Mouse (Mus musculus): Measurements from ENCODE around the gene Mtmr3. TPM values are rescaled to one million over a fixed set of nuclear protein-coding genes. Genes with fewer than 3 reads are reported as not detected.
"Not testable (repeated sequence)": the region's sequence is repeated elsewhere in the genome, so short reads cannot be mapped to it uniquely, and the experiment has no call there.

Mtmr3 gene
- polyA plus RNA-seq, 1 experiment from 2014 or later = 27.5 TPM

- Histone ChIP-seq H3K9ac (replicated peaks; ENCODE audit: low read length) (no peak overlapping the region), H3K4me2 (ENCODE audit: low read depth, low read length) (no peak overlapping the region), H3K27ac (replicated peaks; ENCODE audit: low read depth, low read length) (no peak overlapping the region), H3K27me3 (ENCODE audit: control insufficient read depth, insufficient read depth, low read length) (no peaks in the 10 kb centered on the region), H3K36me3 (replicated peaks; ENCODE audit: control insufficient read depth, insufficient read depth, low read depth, low read length) (no peaks in the 10 kb centered on the region), H3K9me3 (replicated peaks; ENCODE audit: control insufficient read depth, low read length) (no peaks in the 10 kb centered on the region), H3K4me3 (ENCODE audit: low read depth, low read length) (no peak overlapping the region), H3K4me1 (ENCODE audit: control insufficient read depth, insufficient read depth, low read length) (no peaks in the 10 kb centered on the region)
- 83% methylated on average over 2 of the region's 2 CpGs for WGBS
- DNase-seq (ENCODE audit: low spot score) (no peak), ATAC-seq (replicated peaks; ENCODE audit: insufficient number of reproducible peaks, low FRiP score, low TSS enrichment, low read depth) (no peak)
These were observed 3.7 kb upstream of the Mtmr3 start for GRCm38 (mm10) chr11:4598411-4598810.

GRCm38 (mm10) chr11:4593849-4594607 is 635 bp downstream of the Mtmr3 start:
- no peaks in the 10 kb centered on the region for H3K27me3 ChIP-seq (ENCODE audit: control insufficient read depth, insufficient read depth, low read length)
- DNase-seq (ENCODE audit: low spot score) (peak; percentile 48), ATAC-seq (replicated peaks; ENCODE audit: insufficient number of reproducible peaks, low FRiP score, low TSS enrichment, low read depth) (peak; percentile 87)
- H3K4me3 ChIP-seq (ENCODE audit: low read depth, low read length) = peak overlapping the region; percentile 91
- H3K4me2 ChIP-seq (ENCODE audit: low read depth, low read length) = peak overlapping the region; percentile 57
- H3K27ac ChIP-seq (replicated peaks; ENCODE audit: low read depth, low read length) = peak overlapping the region; percentile 72
- H3K9me3 ChIP-seq (replicated peaks; ENCODE audit: control insufficient read depth, low read length) = no peaks in the 10 kb centered on the region
- H3K9ac ChIP-seq (replicated peaks; ENCODE audit: low read length) = peak overlapping the region; percentile 95
- 2% methylated on average over 41 of the region's 45 CpGs for WGBS
- H3K36me3 ChIP-seq (replicated peaks; ENCODE audit: control insufficient read depth, insufficient read depth, low read depth, low read length) = no peaks in the 10 kb centered on the region
- no peaks in the 10 kb centered on the region for H3K4me1 ChIP-seq (ENCODE audit: control insufficient read depth, insufficient read depth, low read length)

- Histone ChIP-seq H3K9me3 (replicated peaks; ENCODE audit: control insufficient read depth, low read length) (no peaks in the 10 kb centered on the region), H3K36me3 (replicated peaks; ENCODE audit: control insufficient read depth, insufficient read depth, low read depth, low read length) (no peaks in the 10 kb centered on the region), H3K4me3 (ENCODE audit: low read depth, low read length) (peak overlapping the region; percentile 91), H3K27ac (replicated peaks; ENCODE audit: low read depth, low read length) (no peak overlapping the region), H3K4me2 (ENCODE audit: low read depth, low read length) (peak overlapping the region; percentile 57), H3K9ac (replicated peaks; ENCODE audit: low read length) (peak overlapping the region; percentile 26; the same call in 1 of the 2 replicates), H3K4me1 (ENCODE audit: control insufficient read depth, insufficient read depth, low read length) (no peaks in the 10 kb centered on the region), H3K27me3 (ENCODE audit: control insufficient read depth, insufficient read depth, low read length) (no peaks in the 10 kb centered on the region)
- no peak for DNase-seq (ENCODE audit: low spot score)
- no peak for ATAC-seq (replicated peaks; ENCODE audit: insufficient number of reproducible peaks, low FRiP score, low TSS enrichment, low read depth)
- whole genome bisulfite sequencing = 49% methylated on average over 5 of the region's 5 CpGs
These were observed 1.2 kb downstream of the Mtmr3 start for GRCm38 (mm10) chr11:4593491-4593848.

GRCm38 (mm10) chr11:4591811-4592210 is 2.9 kb downstream of the Mtmr3 start:
- no peaks in the 10 kb centered on the region for H3K9me3 ChIP-seq (replicated peaks; ENCODE audit: control insufficient read depth, low read length)
- ATAC-seq (replicated peaks; ENCODE audit: insufficient number of reproducible peaks, low FRiP score, low TSS enrichment, low read depth) = no peak
- no peaks in the 10 kb centered on the region for H3K36me3 ChIP-seq (replicated peaks; ENCODE audit: control insufficient read depth, insufficient read depth, low read depth, low read length)
- 85% methylated on average over 4 of the region's 4 CpGs for WGBS
- DNase-seq (ENCODE audit: low spot score) = no peak
- no peak overlapping the region for H3K9ac ChIP-seq (replicated peaks; ENCODE audit: low read length)
- no peak overlapping the region for H3K4me2 ChIP-seq (ENCODE audit: low read depth, low read length)
- H3K27ac ChIP-seq (replicated peaks; ENCODE audit: low read depth, low read length) = no peak overlapping the region
- no peaks in the 10 kb centered on the region for H3K4me1 ChIP-seq (ENCODE audit: control insufficient read depth, insufficient read depth, low read length)
- H3K4me3 ChIP-seq (ENCODE audit: low read depth, low read length) = no peak overlapping the region
- H3K27me3 ChIP-seq (ENCODE audit: control insufficient read depth, insufficient read depth, low read length) = no peaks in the 10 kb centered on the region

- no peaks in the 10 kb centered on the region for H3K4me1 ChIP-seq (ENCODE audit: control insufficient read depth, insufficient read depth, low read length)
- WGBS = 87% methylated on average over 2 of the region's 2 CpGs
- no peaks in the 10 kb centered on the region for H3K9me3 ChIP-seq (replicated peaks; ENCODE audit: control insufficient read depth, low read length)
- H3K36me3 ChIP-seq (replicated peaks; ENCODE audit: control insufficient read depth, insufficient read depth, low read depth, low read length) = no peaks in the 10 kb centered on the region
- no peak overlapping the region for H3K9ac ChIP-seq (replicated peaks; ENCODE audit: low read length)
- no peak for DNase-seq (ENCODE audit: low spot score)
- ATAC-seq (replicated peaks; ENCODE audit: insufficient number of reproducible peaks, low FRiP score, low TSS enrichment, low read depth) = no peak
- H3K27me3 ChIP-seq (ENCODE audit: control insufficient read depth, insufficient read depth, low read length) = no peaks in the 10 kb centered on the region
- H3K4me2 ChIP-seq (ENCODE audit: low read depth, low read length) = no peak overlapping the region
- no peak overlapping the region for H3K27ac ChIP-seq (replicated peaks; ENCODE audit: low read depth, low read length)
- no peak overlapping the region for H3K4me3 ChIP-seq (ENCODE audit: low read depth, low read length)
These were observed 16.0 kb downstream of the Mtmr3 start for GRCm38 (mm10) chr11:4578682-4579081.

- H3K4me1 ChIP-seq (ENCODE audit: control insufficient read depth, insufficient read depth, low read length) = no peaks in the 10 kb centered on the region
- WGBS = 100% methylated on average over 2 of the region's 2 CpGs
These were observed 17.6 kb downstream of the Mtmr3 start for GRCm38 (mm10) chr11:4577079-4577478.

GRCm38 (mm10) chr11:4576090-4576732 is 18.5 kb downstream of the Mtmr3 start:
- not testable (repeated sequence) for H3K9me3 ChIP-seq (replicated peaks; ENCODE audit: control insufficient read depth, low read length); H3K4me1 ChIP-seq (ENCODE audit: control insufficient read depth, insufficient read depth, low read length); H3K36me3 ChIP-seq (replicated peaks; ENCODE audit: control insufficient read depth, insufficient read depth, low read depth, low read length); H3K27ac ChIP-seq (replicated peaks; ENCODE audit: low read depth, low read length); ATAC-seq (replicated peaks; ENCODE audit: insufficient number of reproducible peaks, low FRiP score, low TSS enrichment, low read depth); H3K27me3 ChIP-seq (ENCODE audit: control insufficient read depth, insufficient read depth, low read length); H3K4me2 ChIP-seq (ENCODE audit: low read depth, low read length); DNase-seq (ENCODE audit: low spot score); H3K9ac ChIP-seq (replicated peaks; ENCODE audit: low read length); H3K4me3 ChIP-seq (ENCODE audit: low read depth, low read length)
- 86% methylated on average over 2 of the region's 2 CpGs for WGBS

More at GRCm38 (mm10) chr11:4577079-4577478, 17.6 kb downstream of the Mtmr3 start:
- no peak overlapping the region for H3K27ac ChIP-seq (replicated peaks; ENCODE audit: low read depth, low read length)
- H3K4me2 ChIP-seq (ENCODE audit: low read depth, low read length) = no peak overlapping the region
- H3K4me3 ChIP-seq (ENCODE audit: low read depth, low read length) = no peak overlapping the region
- no peaks in the 10 kb centered on the region for H3K36me3 ChIP-seq (replicated peaks; ENCODE audit: control insufficient read depth, insufficient read depth, low read depth, low read length)
- ATAC-seq (replicated peaks; ENCODE audit: insufficient number of reproducible peaks, low FRiP score, low TSS enrichment, low read depth) (no peak), DNase-seq (ENCODE audit: low spot score) (no peak)
- H3K27me3 ChIP-seq (ENCODE audit: control insufficient read depth, insufficient read depth, low read length) = no peaks in the 10 kb centered on the region
- H3K9me3 ChIP-seq (replicated peaks; ENCODE audit: control insufficient read depth, low read length) = no peaks in the 10 kb centered on the region
- H3K9ac ChIP-seq (replicated peaks; ENCODE audit: low read length) = no peak overlapping the region

- Histone ChIP-seq H3K4me2 (ENCODE audit: low read depth, low read length) (no peak overlapping the region), H3K4me1 (ENCODE audit: control insufficient read depth, insufficient read depth, low read length) (no peaks in the 10 kb centered on the region), H3K36me3 (replicated peaks; ENCODE audit: control insufficient read depth, insufficient read depth, low read depth, low read length) (no peaks in the 10 kb centered on the region), H3K27ac (replicated peaks; ENCODE audit: low read depth, low read length) (no peak overlapping the region), H3K9ac (replicated peaks; ENCODE audit: low read length) (no peak overlapping the region), H3K9me3 (replicated peaks; ENCODE audit: control insufficient read depth, low read length) (no peaks in the 10 kb centered on the region), H3K27me3 (ENCODE audit: control insufficient read depth, insufficient read depth, low read length) (no peaks in the 10 kb centered on the region), H3K4me3 (ENCODE audit: low read depth, low read length) (no peak overlapping the region)
- no peak for ATAC-seq (replicated peaks; ENCODE audit: insufficient number of reproducible peaks, low FRiP score, low TSS enrichment, low read depth)
- 87% methylated on average over 4 of the region's 4 CpGs for WGBS
- no peak for DNase-seq (ENCODE audit: low spot score)
These were observed 23.2 kb downstream of the Mtmr3 start for GRCm38 (mm10) chr11:4571491-4571901.

All from embryonic facial prominence, embryonic 11.5 days (tissue).